Mouse (Mus musculus) 3134 (cell line): ENCODE results near the gene Majin.
A peak's percentile ranks its signal among the peaks of the same experiment; 100 is the strongest.

Experiments
- DNase-seq: peaks from one replicate; pipeline ENCODE4 v3.0.0-alpha.2; 2011; ENCODE audit warnings: low spot score; ENCODE audit not compliant: insufficient read length; ENCODE audit errors: extremely low read depth

The Majin gene

GRCm38 (mm10) chr19:6226763-6227162 is 42.6 kb downstream of the Majin start:
- no peak for DNase-seq

DNA sequence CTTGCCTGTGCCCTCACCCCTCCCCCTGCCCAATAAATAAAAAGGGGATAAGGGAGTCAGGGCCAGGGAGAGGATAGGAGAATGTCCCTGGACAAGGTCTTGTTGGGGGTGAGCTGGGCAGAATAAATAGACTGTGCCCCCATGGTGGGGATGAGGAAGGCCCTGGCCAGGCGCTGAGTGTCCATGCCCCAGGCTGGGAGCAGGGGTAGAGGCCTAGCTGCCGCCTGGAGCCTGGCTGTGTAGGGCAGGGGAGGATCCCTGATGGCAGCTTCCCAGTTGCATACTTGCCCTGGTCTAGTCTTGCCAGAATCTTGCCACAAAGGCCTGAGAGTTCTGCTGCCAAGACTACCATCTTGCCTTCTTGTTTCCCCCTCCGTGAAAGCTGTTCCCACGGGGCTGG is 43.7 kb downstream of the Majin start:
- DNase-seq: no peak

DNA sequence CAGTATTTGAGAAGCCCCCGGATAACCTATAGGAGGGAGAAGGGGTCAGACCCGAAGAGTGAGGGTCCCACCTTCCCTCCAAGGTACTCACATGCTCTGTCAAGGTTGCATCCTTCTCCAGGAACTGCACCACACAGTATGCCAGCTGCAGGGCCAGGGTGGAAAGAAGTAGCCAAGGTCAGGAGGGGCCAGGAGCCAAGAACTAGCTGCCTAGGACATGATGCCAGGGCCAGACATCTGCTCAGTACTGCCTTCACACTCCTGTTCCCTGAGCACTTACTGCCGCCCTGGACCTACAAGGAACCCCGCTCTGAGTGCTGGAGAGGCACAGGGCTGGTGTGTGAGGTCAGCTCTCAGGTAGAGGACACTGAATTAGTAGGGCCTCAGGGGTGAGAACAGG is 46.2 kb downstream of the Majin start:
- DNase-seq: no peak

- DNase-seq: no peak
Measured at GRCm38 (mm10) chr19:6231036-6231435, 46.8 kb downstream of the Majin start.

DNA sequence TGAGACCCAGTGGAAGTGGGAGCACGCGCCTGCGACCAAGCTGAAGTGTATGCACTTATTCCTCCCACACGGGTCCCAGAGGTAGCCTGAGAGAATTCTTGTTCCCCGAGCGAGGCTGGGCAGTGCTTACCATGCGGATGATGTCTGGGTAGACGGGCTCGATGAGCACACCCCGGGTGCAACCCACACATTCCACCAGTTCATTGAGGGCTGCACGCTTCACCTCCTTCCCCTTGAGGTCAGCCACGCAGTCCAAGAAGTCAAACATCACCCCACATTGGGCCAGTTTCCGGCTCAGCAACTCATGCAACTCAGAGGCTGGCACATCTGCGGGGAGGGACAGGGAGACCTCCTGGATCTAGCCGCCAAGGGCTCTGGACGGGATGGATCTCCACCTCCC is 49.5 kb downstream of the Majin start:
- no peak for DNase-seq

GRCm38 (mm10) chr19:6234337-6235083 is 50.3 kb downstream of the Majin start:
- DNase-seq: no peak

DNA sequence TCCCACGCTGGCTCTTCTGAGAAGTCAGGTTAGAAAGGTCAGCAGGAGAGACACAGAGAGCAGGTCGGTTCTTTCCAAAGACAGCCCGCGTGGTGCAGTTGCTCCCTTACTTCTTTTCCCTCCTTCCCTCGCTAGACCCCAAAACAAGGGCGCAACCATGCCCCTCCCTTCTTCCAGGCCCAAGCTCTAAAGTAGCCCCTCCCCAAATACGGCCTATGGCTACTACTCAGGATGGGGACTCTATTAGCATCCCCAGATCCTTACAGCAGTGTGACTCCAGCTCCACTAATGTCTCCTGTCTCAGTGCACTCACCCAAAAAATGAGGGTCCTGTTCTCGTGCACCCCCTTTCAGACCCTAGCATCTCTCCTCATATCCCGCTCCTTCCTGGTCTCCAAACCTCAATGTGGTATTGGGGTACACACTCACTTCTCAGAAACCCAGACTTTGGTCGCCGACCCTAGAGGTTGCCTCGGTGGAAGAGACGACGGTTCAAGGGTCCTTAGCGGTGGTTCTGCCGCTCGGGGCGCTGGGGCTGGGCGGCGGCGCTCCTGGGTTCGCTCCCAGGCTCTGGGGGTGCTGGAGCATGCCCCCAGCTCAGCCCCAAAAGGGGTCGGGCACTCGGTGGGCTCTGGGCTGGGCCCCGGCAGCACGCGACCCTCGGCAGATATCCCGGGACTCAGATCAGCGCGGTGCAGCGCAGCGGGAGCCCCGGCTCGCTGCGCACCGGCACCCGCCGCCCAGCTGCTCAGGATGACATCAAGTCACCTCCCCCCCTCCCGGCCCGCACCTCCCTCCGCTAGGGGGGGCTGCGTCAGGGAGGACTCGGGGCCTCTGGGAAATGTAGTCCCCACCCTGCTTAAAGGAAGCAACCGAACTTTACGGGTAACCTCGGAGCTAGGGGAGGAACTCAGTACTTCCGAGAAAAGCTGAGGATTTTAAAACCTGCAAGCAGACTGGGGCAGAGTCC is 51.2 kb downstream of the Majin start, which contains the start of gene Ppp2r5b:
TSS of gene Ppp2r5b (minus strand) at position 789 of the 969 bp plus-strand sequence.
- DNase-seq: peak; percentile 88

DNA sequence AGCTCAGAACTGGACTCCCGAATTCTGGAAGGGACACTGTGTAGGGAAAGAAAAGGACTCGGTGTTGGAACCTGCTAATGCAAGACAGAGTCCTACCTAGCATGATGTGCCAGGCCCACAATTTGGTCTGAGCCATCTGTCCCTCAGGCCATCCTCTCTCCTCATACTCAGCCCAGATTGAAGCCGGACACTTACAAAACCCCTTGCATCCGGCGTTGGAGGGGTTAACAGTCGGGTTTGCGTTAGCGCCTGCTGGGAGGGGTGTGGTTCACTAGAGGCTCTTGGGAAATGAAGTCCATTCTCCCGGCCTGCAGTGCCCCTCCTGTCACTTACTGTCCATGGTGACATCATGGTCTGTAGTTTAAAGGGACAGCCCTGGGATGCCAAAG is 51.9 kb downstream of the Majin start:
- DNase-seq: peak; percentile 77

GRCm38 (mm10) chr19:6236842-6237241 is 52.7 kb downstream of the Majin start:
- no peak for DNase-seq

- no peak for DNase-seq
Measured at GRCm38 (mm10) chr19:6238740-6239139, 54.6 kb downstream of the Majin start.

- no peak for DNase-seq
Measured at GRCm38 (mm10) chr19:6240136-6240535, 55.9 kb downstream of the Majin start.

DNA sequence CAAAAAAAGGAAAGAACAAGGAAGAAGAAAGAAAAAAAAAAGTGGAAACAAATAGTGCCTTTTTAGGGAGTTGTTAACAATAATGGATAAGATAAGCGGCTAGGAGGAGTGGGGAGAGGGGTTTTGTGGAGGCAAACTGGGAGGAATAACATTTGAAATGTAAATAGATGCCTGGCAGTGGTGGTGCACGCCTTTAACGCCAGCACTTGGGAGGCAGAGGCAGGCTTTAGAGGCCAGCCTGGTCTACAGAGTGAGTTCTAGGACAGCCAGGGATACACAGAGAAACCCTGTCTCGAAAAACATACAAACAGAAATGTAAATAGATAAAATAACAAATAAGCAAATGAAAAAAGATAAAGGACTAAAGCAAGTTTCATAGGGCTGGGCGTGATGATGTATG is 56.5 kb downstream of the Majin start:
- no peak for DNase-seq

GRCm38 (mm10) chr19:6241274-6242107 is 57.3 kb downstream of the Majin start, which contains the start of gene Atg2a:
Atg2a (plus strand) TSS chr19:6241668.
- DNase-seq: peak; percentile 95

DNA sequence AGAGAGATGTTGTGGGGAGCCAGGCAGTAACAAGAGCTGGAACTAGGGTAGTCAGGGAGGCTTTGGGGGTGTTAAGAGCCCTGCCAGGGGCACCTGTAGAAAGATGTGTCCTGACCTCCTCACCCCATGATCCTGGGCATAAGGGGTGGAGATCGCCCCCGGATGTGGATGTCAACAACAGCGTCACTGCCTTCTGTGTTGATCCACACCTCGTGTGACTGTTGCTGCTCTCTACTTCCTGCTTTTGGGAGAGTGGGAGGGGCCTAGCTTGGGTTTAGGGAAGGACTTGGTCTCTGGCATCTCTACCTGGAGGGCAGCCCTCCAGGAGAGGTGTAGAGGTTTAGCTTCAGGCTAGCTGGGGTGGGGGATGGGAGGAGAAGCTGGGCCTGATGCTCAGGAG is 58.1 kb downstream of the Majin start:
- DNase-seq: peak; percentile 54

DNA sequence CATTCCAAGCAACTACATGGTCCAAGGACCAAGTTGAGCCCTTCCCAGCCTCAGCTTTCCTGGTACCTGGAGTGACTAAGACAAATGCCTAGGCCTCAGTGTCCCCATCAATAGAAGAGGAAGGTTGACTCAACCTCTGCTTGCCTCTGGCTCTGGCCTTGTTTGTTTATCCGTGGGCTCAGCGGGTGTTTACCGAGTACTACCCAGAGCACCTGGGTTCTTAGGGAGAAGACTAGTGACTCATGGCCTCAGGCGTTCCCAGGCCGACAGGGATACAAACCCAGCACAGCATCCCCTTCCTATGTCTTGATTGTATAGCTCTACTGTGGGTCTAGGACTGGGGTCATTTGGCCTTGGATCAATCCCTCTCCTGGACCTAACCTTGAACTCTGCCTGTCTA is 59.0 kb downstream of the Majin start:
- DNase-seq: no peak

DNA sequence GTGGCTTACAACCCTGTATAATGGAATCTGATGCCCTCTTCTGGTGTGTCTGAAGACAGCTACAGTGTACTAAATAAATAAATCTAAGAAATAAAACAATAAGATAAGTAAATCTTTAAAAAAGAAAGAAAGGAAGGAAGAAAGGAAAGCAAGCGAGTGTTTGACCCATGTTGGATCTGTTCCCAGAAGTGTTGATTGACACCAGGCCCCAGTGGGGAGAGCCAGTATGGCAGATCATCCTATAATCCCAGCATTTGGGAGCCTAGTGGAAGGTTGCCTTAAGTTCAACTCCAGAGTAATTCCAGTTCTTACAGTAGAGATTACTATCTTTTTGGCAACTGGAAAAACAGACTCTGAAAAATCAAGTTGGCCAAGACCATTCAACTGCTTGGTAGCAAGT is 61.6 kb downstream of the Majin start:
- no peak for DNase-seq

DNA sequence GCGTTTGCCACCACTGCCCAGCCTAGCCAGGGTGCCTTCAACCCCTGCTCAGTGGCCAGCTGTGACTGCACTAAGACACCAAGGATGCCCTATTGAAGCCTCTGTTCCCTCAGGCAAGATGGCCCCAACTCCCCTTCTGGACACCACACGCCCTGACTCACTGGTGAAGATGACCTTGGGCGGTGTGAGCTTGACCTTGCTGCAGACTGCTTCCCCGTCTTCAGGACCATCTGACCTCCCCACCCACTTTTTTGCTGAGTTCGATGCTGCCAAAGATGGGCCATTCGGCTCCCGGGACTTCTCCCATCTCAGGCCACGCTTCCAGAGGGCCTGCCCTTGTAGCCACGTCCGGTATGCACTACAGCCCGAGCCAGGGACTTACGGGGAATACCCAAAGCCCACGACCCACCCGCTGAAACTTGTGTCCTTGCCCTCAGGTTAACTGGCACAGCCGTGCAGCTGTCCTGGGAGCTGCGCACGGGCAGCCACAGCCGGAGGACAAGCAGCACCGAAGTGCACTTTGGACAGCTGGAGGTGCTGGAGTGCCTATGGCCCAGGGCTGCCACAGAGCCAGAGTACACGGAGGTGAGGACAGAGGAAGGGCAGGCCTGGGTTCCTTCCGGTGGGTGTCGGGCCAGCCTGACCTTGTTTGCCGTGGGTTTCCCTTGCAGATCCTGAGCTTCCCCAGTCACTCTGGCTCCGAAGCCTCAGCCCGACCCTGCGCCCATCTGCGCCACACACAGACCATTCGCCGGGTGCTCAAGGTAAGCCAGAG is 63.5 kb downstream of the Majin start:
- no peak for DNase-seq

DNA sequence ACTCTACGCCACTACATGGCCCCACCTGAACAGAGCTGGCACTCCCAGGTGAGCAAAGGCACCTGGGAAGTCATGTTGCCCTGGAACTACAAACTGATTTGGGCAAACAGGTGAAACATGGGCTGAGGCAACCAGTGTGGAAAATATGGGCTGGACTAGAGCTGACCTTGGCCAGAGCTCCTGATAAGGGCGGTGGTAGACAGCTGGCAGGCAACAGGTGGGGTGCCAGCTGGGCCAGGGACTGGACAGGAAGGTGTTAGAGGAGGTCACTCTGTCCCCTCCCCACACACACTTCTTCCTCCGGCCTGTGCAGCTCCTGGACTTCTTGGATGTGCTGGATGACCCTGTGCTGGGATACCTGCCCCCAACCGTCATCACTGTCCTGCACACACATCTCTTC is 68.8 kb downstream of the Majin start:
- DNase-seq: no peak

DNA sequence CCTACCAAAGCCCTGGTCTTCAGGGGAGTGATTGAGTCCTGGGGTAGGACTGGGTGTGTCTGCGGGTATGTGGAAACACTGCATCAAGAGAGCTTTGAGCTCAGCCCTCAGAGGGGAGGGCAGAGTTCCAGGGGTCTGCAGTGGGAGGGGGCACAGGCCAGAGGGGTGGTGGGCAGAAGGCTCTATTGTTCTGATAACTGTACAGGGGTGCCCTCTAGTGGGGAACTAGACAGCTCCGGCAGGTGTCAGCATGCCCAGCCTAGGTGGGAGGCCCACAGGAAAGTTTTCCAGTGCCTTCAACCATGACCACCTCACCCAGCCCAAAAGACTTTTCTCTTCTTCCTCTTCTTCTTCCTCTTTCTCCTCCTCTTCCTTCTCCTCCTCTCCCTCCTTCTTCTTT is 76.2 kb downstream of the Majin start:
- DNase-seq: no peak

DNA sequence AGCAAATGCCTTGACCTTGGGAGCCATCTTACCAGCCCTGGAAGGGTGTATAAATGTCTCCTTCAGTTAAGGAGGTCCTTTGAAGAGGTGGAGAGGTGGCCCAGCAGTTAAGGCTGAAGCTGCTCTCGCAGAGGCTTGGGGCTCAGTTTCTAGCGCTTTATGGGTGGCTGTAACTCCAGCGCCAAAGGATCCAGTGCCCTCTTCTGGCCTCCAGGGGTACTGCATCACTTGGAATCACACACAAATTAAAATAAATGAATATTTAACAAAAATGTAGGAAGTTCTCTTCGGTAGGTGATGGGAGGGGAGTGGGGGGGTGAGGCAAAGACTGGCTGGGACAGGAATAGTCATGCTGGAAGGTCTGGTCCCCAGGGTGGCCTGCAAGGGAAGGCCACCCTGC is 76.8 kb downstream of the Majin start:
- no peak for DNase-seq
